Mouse (Mus musculus) lung, postnatal 0 days (tissue): ENCODE data around the gene Mycl. TPM values are rescaled to one million over a fixed set of nuclear protein-coding genes. Genes with fewer than 3 reads are reported as not detected.
A peak's percentile ranks its signal among the peaks of the same experiment; 100 is the strongest.

ENCODE experiments used
- ATAC-seq: fragments of 200-750 bp; cut with Nextera tagmentation; 2 replicates; pipeline ENCODE4 v1.8.0; 2017; ENCODE audit warnings: moderate library complexity
- DNase-seq: peaks from one replicate; pipeline ENCODE4 v3.0.0-alpha.2; 2016; ENCODE audit warnings: low spot score
- H3K27ac ChIP-seq: fragments of 300-500 bp; sonication (generic); 2 replicates; pipeline ENCODE4 v1.5.1; 2014; ENCODE audit warnings: antibody characterized with exemption, mild to moderate bottlenecking, low read length, mixed read lengths
- H3K27me3 ChIP-seq: fragments of 300-500 bp; sonication (generic); replicated peaks from 2 replicates; pipeline ENCODE4 v1.6.1; 2014; ENCODE audit warnings: low read length, mixed read lengths; ENCODE audit not compliant: insufficient read depth
- H3K36me3 ChIP-seq: fragments of 300-500 bp; sonication (generic); 2 replicates; pipeline ENCODE4 v1.6.1; 2014; ENCODE audit warnings: low read length, mixed read lengths; ENCODE audit not compliant: insufficient read depth
- H3K4me1 ChIP-seq: fragments of 300-500 bp; sonication (generic); 2 replicates; pipeline ENCODE4 v1.6.1; 2014; ENCODE audit warnings: antibody characterized with exemption, low read depth, low read length, mixed read lengths; ENCODE audit not compliant: insufficient read depth
- H3K4me2 ChIP-seq: fragments of 300-500 bp; sonication (generic); replicated peaks from 2 replicates; pipeline ENCODE4 v1.6.1; 2014; ENCODE audit warnings: low read depth, mild to moderate bottlenecking, low read length, moderate library complexity, mixed read lengths
- H3K4me3 ChIP-seq: fragments of 300-500 bp; sonication (generic); 2 replicates; pipeline ENCODE4 v1.5.1; 2014; ENCODE audit warnings: low read depth, low read length
- H3K9ac ChIP-seq: fragments of 300-500 bp; sonication (generic); replicated peaks from 2 replicates; pipeline ENCODE4 v1.6.1; 2014; ENCODE audit warnings: low read depth, mild to moderate bottlenecking
- H3K9me3 ChIP-seq: fragments of 300-500 bp; sonication (generic); 2 replicates; pipeline ENCODE4 v1.6.1; 2016; ENCODE audit warnings: low read length, mixed read lengths
- CTCF ChIP-seq: IDR thresholded peaks from 2 replicates; pipeline ENCODE4 v1.5.1; 2016; ENCODE audit warnings: antibody characterized with exemption, mild to moderate bottlenecking
- EP300 ChIP-seq: IDR thresholded peaks from 2 replicates; pipeline ENCODE4 v1.6.1; 2016; ENCODE audit warnings: antibody characterized with exemption, mild to moderate bottlenecking, control low read depth
- WGBS: fragments of 180-500 bp; shearing (Covaris S2); extraction: QIAGEN DNeasy Blood & Tissue Kit; methylation state at CpG from one replicate; pipeline ENCODE4 v1.1.7; 2014; 5-methylcytosine and 5-hydroxymethylcytosine counted together
- polyA plus RNA-seq: library from polyadenylated mRNA; unstranded; fragments of >200 nt; fragmentation: Nextera tagmentation; extraction: Ambion mirVana; gene quantifications from 2 replicates; pipeline ENCODE4 v1.2.1, GENCODE M21; 2015

Mycl gene
- polyA plus RNA-seq, 1 experiment from 2014 or later, result 6.0 TPM

DNA sequence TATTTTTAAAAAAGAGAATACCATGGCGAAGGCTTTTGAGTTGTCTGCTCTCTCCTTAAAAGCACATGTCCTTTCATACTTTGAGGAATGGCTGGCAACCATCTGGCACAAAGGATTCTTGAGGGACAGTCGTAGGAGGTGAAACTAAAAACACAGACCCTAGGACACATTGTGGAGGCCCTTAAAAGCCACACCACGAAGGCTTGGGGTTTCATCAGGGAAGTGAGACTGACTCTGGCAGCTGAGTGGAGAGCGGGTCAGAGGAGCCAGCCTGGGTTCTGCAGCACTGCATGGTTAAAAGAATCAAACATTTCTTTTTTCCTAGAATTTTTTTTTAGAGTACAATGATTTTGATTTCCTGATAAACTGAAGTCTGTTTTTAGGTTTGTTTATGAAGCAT, 31.1 kb downstream of the Mycl start:
- Histone ChIP-seq H3K27me3 (no peaks in the 10 kb centered on the region), H3K9me3 (no peaks in the 10 kb centered on the region), H3K4me1 (no peaks in the 10 kb centered on the region), H3K4me2 (no peak overlapping the region), H3K4me3 (no peak overlapping the region), H3K27ac (no peak overlapping the region), H3K9ac (no peak overlapping the region), H3K36me3 (no peaks in the 10 kb centered on the region)
- no peak for TF ChIP-seq EP300
- no peak for TF ChIP-seq CTCF
- no peak for ATAC-seq
- 75% methylated on average over 4 of the region's 4 CpGs for whole genome bisulfite sequencing
- no peak for DNase-seq

DNA sequence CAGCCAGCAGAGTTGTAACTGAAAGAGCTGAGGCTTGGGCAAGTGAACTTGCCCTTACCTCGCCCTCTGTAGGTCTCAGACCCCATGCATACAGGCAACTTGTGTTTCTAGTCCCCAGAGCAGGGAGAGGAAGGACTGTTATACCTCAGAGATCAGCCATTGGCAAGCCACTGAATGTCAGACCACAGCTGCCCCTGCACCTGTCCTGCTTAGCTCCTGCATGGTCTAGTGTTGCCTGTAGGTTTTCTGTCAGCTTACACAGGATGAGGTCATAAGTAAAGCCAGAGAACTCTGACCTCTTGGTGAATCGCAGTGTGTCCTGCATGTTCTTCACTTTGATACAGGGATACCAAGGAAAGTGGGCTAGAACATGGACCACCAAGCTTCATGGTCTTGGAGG, 39.4 kb downstream of the Mycl start:
- 92% methylated on average over 2 of the region's 2 CpGs for WGBS
- H3K36me3 ChIP-seq, result no peaks in the 10 kb centered on the region
- H3K9me3 ChIP-seq, result no peaks in the 10 kb centered on the region
- no peaks in the 10 kb centered on the region for H3K4me1 ChIP-seq
- H3K27me3 ChIP-seq, result no peaks in the 10 kb centered on the region
- no peak for DNase-seq
- H3K27ac ChIP-seq, result no peak overlapping the region
- TF ChIP-seq EP300 (no peak), CTCF (no peak)
- no peak overlapping the region for H3K4me2 ChIP-seq
- no peak overlapping the region for H3K4me3 ChIP-seq
- no peak overlapping the region for H3K9ac ChIP-seq
- no peak for ATAC-seq

DNA sequence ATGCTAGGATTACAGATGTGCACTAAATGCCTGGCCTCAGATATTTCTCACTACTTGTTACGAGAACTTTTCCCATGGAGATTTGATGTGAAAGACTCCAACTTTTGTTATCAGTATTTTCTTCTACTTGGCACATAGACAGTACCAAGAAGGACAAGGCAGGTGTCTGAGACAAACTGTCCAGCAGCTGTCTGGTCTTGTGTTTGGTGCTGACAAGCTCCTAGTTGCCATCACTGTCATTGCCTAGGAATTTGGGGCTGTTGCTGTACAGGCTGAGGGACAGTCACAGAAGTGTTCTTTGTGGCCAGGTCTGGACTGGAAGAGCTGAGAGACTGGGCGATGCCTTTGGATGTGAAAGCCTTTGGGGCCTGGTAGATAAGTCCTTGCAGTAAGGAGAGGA, 40.2 kb downstream of the Mycl start:
- H3K4me3 ChIP-seq, result no peak overlapping the region
- TF ChIP-seq EP300 (no peak), CTCF (no peak)
- H3K9me3 ChIP-seq, result no peaks in the 10 kb centered on the region
- DNase-seq (no peak), ATAC-seq (no peak)
- no peaks in the 10 kb centered on the region for H3K27me3 ChIP-seq
- H3K4me2 ChIP-seq, result no peak overlapping the region
- no peaks in the 10 kb centered on the region for H3K36me3 ChIP-seq
- H3K4me1 ChIP-seq, result no peaks in the 10 kb centered on the region
- no peak overlapping the region for H3K27ac ChIP-seq
- H3K9ac ChIP-seq, result no peak overlapping the region
- 89% methylated on average over 2 of the region's 2 CpGs for WGBS

DNA sequence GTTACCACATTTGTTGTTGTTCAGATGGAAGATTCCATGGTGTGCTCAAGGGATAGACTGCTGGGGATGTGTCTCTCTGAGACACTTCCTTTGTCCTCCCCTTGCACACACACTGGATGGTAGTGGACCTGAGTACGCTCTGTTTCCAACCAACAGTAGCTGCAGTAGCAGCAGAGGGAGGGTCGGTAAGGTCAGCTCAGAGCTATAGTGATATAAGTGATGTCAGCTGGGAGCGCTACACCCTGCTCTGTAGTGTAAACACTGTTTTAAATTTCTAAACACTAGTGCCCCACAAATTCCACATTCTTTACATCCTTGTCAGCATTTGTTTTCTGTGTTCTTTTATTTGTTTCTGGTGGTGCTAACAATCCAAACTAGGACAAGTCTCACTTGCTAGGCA, 41.3 kb downstream of the Mycl start:
- H3K9me3 ChIP-seq, result no peaks in the 10 kb centered on the region
- TF ChIP-seq CTCF (no peak), EP300 (no peak)
- H3K4me1 ChIP-seq, result no peaks in the 10 kb centered on the region
- H3K4me2 ChIP-seq, result no peak overlapping the region
- no peak overlapping the region for H3K4me3 ChIP-seq
- ATAC-seq (peak; percentile 74), DNase-seq (peak; percentile 29)
- no peaks in the 10 kb centered on the region for H3K36me3 ChIP-seq
- WGBS, result 49% methylated on average over 3 of the region's 3 CpGs
- H3K27ac ChIP-seq, result no peak overlapping the region
- H3K9ac ChIP-seq, result no peak overlapping the region
- H3K27me3 ChIP-seq, result no peaks in the 10 kb centered on the region

DNA sequence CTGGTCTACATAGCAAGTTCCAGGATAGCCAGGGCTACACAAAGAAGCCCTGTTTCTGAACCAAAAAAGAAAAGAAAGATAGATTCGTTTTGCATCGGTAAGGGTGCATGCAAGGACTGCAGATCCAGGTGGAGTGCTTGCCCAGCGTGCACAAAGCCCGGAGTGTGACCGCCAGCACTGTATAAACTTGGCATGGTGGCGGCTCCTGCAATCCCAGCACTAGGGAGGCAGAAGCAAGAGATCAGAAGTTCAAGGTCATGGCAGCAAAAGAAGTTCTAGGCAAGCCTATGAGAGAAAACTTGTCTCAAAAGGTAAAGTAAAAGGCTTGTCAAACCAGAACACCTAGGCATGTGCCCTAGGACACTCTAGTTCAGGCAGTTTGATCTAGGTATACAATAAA, 45.7 kb downstream of the Mycl start:
- Histone ChIP-seq H3K36me3 (no peaks in the 10 kb centered on the region), H3K9ac (no peak overlapping the region), H3K27me3 (no peaks in the 10 kb centered on the region), H3K4me2 (no peak overlapping the region), H3K9me3 (no peaks in the 10 kb centered on the region), H3K4me3 (no peak overlapping the region), H3K27ac (no peak overlapping the region), H3K4me1 (no peaks in the 10 kb centered on the region)
- ATAC-seq (no peak), DNase-seq (no peak)
- TF ChIP-seq EP300, result no peak
- TF ChIP-seq CTCF, result no peak
- WGBS, result 91% methylated on average over 6 of the region's 6 CpGs

DNA sequence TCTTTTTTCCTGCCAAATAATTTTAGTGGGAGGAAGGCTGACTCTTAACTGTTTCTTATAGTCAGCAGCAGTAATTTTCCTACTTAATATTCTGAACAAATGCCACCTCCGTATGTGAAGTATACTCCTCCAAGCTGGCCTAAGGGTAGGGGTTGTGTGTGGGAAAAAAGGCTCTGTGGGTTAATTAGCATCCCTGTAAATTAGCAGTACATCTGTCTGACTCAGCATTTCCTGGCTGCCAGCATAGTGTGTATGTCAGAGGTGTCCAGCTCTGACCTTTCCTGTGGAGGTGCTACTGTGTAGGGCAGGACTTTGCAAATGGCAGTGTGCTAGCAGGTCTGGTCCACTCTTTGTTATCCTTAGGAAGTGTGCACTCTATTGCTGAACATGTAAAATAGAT, 48.4 kb downstream of the Mycl start:
- no peaks in the 10 kb centered on the region for H3K4me1 ChIP-seq
- H3K4me2 ChIP-seq, result no peak overlapping the region
- H3K27me3 ChIP-seq, result no peaks in the 10 kb centered on the region
- H3K9me3 ChIP-seq, result no peaks in the 10 kb centered on the region
- no peak for DNase-seq
- no peak for ATAC-seq
- no peak overlapping the region for H3K9ac ChIP-seq
- WGBS, result 85% methylated on average over 1 of the region's 1 CpGs
- H3K36me3 ChIP-seq, result peaks cover 4% of the 10 kb centered on the region; the same call in 1 of the 2 replicates
- TF ChIP-seq CTCF (no peak), EP300 (no peak)
- H3K27ac ChIP-seq, result 0 out of 2 replicates have a peak overlapping the region, but pooled peaks have one; percentile 34
- no peak overlapping the region for H3K4me3 ChIP-seq

DNA sequence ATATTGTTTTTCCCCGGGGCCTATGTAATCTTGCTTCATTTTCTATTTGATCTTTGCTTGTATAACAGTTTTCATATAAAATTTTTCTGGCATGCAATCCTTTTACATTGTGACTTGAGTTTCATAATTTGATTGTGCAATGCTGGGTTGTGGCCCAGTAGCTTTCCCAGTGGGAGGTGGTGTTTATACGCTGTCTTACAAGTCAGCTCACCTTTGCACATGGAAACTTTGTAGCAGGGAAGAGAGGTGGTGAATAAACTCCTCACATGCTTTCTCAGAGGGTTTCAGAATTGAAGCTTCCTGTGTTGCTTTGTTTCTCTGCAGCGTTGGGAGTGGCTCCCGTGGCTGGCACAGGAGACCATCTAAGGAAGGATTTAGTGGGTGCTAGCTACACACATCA, 49.4 kb downstream of the Mycl start:
- TF ChIP-seq CTCF (no peak), EP300 (peak; percentile 79)
- Histone ChIP-seq H3K9ac (no peak overlapping the region), H3K36me3 (peaks cover 4% of the 10 kb centered on the region; the same call in 1 of the 2 replicates), H3K9me3 (no peaks in the 10 kb centered on the region), H3K27ac (peak overlapping the region; percentile 34), H3K4me1 (peaks cover 4% of the 10 kb centered on the region; the same call in 1 of the 2 replicates), H3K4me2 (no peak overlapping the region), H3K4me3 (no peak overlapping the region), H3K27me3 (no peaks in the 10 kb centered on the region)
- DNase-seq (peak; percentile 90), ATAC-seq (peak; percentile 65)
- 40% methylated on average over 4 of the region's 4 CpGs for WGBS
